Mouse (Mus musculus): ENCODE results near the gene Sdcbp2.
"Not testable (repeated sequence)": the region's sequence is repeated elsewhere in the genome, so short reads cannot be mapped to it uniquely, and the experiment has no call there.

Sdcbp2 gene

GRCm38 (mm10) chr2:151564986-151565385 lies 7.4 kb upstream of the Sdcbp2 start:
- ATAC-seq (ENCODE audit: insufficient number of reproducible peaks, low FRiP score, low TSS enrichment), result no peak

GRCm38 (mm10) chr2:151566856-151567255 lies 5.6 kb upstream of the Sdcbp2 start:
- no peak for ATAC-seq (ENCODE audit: insufficient number of reproducible peaks, low FRiP score, low TSS enrichment)

- ATAC-seq (ENCODE audit: insufficient number of reproducible peaks, low FRiP score, low TSS enrichment), result no peak
These were observed 3.0 kb upstream of the Sdcbp2 start for GRCm38 (mm10) chr2:151569452-151569851.

- no peak for ATAC-seq (ENCODE audit: insufficient number of reproducible peaks, low FRiP score, low TSS enrichment)
These were observed 1.2 kb downstream of the Sdcbp2 start for GRCm38 (mm10) chr2:151573667-151574066.

- no peak for ATAC-seq (ENCODE audit: insufficient number of reproducible peaks, low FRiP score, low TSS enrichment)
These were observed 2.2 kb downstream of the Sdcbp2 start for GRCm38 (mm10) chr2:151574607-151575006.

- ATAC-seq (ENCODE audit: insufficient number of reproducible peaks, low FRiP score, low TSS enrichment), result 0 out of 2 replicates have a peak, but pooled peaks have one; percentile 6
These were observed 2.8 kb downstream of the Sdcbp2 start for GRCm38 (mm10) chr2:151575119-151575698.

GRCm38 (mm10) chr2:151575699-151576389 lies 3.4 kb downstream of the Sdcbp2 start:
- ATAC-seq (ENCODE audit: insufficient number of reproducible peaks, low FRiP score, low TSS enrichment), result peak; percentile 97

GRCm38 (mm10) chr2:151579183-151579582 lies 6.8 kb downstream of the Sdcbp2 start:
- no peak for ATAC-seq (ENCODE audit: insufficient number of reproducible peaks, low FRiP score, low TSS enrichment)

GRCm38 (mm10) chr2:151580945-151581344 lies 8.5 kb downstream of the Sdcbp2 start:
- ATAC-seq (ENCODE audit: insufficient number of reproducible peaks, low FRiP score, low TSS enrichment), result no peak

GRCm38 (mm10) chr2:151585934-151586333 lies 13.5 kb downstream of the Sdcbp2 start:
- ATAC-seq (ENCODE audit: insufficient number of reproducible peaks, low FRiP score, low TSS enrichment), result no peak

- no peak for ATAC-seq (ENCODE audit: insufficient number of reproducible peaks, low FRiP score, low TSS enrichment)
These were observed 14.4 kb downstream of the Sdcbp2 start for GRCm38 (mm10) chr2:151586807-151587206.

- ATAC-seq (ENCODE audit: insufficient number of reproducible peaks, low FRiP score, low TSS enrichment), result no peak
These were observed 14.9 kb downstream of the Sdcbp2 start for GRCm38 (mm10) chr2:151587306-151587705.

- ATAC-seq (ENCODE audit: insufficient number of reproducible peaks, low FRiP score, low TSS enrichment), result no peak
These were observed 25.6 kb downstream of the Sdcbp2 start for GRCm38 (mm10) chr2:151598068-151598467.

- ATAC-seq (ENCODE audit: insufficient number of reproducible peaks, low FRiP score, low TSS enrichment), result no peak
These were observed 29.7 kb downstream of the Sdcbp2 start for GRCm38 (mm10) chr2:151602106-151602505.

- ATAC-seq (ENCODE audit: insufficient number of reproducible peaks, low FRiP score, low TSS enrichment), result no peak
These were observed 31.2 kb downstream of the Sdcbp2 start for GRCm38 (mm10) chr2:151603630-151604029.

- no peak for ATAC-seq (ENCODE audit: insufficient number of reproducible peaks, low FRiP score, low TSS enrichment)
These were observed 33.1 kb downstream of the Sdcbp2 start for GRCm38 (mm10) chr2:151605437-151605987.

- peak; percentile 85 for ATAC-seq (ENCODE audit: insufficient number of reproducible peaks, low FRiP score, low TSS enrichment)
These were observed 36.0 kb downstream of the Sdcbp2 start for GRCm38 (mm10) chr2:151608435-151608834.

GRCm38 (mm10) chr2:151609974-151610373 lies 37.6 kb downstream of the Sdcbp2 start:
- ATAC-seq (ENCODE audit: insufficient number of reproducible peaks, low FRiP score, low TSS enrichment), result no peak

GRCm38 (mm10) chr2:151615779-151616178 lies 43.4 kb downstream of the Sdcbp2 start:
- not testable (repeated sequence) for ATAC-seq (ENCODE audit: insufficient number of reproducible peaks, low FRiP score, low TSS enrichment)

- ATAC-seq (ENCODE audit: insufficient number of reproducible peaks, low FRiP score, low TSS enrichment), result no peak
These were observed 44.3 kb downstream of the Sdcbp2 start for GRCm38 (mm10) chr2:151616551-151617329.

GRCm38 (mm10) chr2:151623776-151624175 lies 51.4 kb downstream of the Sdcbp2 start:
- ATAC-seq (ENCODE audit: insufficient number of reproducible peaks, low FRiP score, low TSS enrichment), result no peak

Measured in cerebellum, adult (tissue).